Mouse (Mus musculus): ENCODE results near the gene Selenom. TPM values are rescaled to one million over a fixed set of nuclear protein-coding genes. Genes with fewer than 3 reads are reported as not detected.

Gene Selenom
- total RNA-seq, 2 experiments from 2014 or later: 44.4 to 56.3 TPM

DNA sequence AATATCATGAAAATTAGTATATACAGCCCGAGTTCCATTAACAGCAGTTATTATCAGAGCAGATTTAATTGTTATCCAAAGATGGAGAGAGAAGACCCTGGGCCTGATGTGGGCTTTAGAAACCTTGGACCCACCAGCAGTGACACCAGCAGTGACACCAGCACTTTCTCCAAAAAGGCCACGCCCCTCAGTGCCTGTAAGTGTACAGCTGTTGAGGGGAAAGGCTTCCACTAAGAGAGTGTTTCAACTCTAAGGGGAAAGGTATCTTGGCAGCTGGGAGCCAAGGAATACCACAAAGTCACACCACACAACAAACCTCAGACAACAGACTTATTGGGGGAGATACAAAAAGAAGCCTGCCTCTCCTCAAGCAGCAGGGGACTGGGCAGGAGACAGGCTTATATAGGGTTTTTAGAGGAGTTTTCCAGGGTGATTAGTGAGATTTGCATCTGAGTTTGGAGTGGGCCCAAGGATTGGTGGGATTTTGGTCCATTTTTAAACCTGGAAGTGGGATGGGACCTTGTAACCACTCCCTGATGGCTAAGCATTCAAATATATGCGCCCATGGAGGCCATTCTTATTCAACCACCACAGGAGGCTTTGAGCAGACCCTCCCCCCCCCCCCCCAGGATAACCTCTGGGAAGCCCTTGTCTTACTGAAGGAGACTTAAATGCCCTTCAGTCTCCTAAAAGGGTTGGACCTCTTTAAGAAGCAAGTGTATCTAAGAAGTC, 34.2 kb downstream of the Selenom start:
- no peak for DNase-seq

- DNase-seq: no peak
These were observed 35.3 kb downstream of the Selenom start for GRCm38 (mm10) chr11:3549791-3550190.

GRCm38 (mm10) chr11:3554976-3555375, 40.5 kb downstream of the Selenom start:
- DNase-seq: no peak

DNA sequence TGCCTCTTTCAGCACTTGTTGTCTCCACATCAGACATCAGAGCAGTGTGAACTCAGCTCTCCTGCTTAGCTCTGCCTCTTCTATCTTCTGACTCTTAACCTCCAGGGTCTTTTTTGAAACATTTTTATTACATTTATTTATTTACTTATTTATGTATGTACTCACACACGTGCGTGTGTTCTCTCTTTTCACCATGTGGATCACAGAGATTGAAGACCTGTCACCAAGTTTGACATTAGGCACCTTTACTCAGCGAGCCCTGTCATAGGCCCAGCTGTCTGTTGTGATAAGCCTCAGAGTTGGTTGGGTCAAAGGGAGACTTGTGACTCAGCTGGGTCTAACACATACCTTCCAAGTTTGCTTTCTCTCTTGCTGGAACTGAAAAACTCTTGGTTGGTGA, 43.4 kb downstream of the Selenom start:
- DNase-seq: no peak

- no peak for DNase-seq
These were observed 45.7 kb downstream of the Selenom start for GRCm38 (mm10) chr11:3560202-3560601.

- DNase-seq: no peak
These were observed 49.4 kb downstream of the Selenom start for GRCm38 (mm10) chr11:3563853-3564252.

GRCm38 (mm10) chr11:3564451-3564850, 50.0 kb downstream of the Selenom start:
- no peak for DNase-seq

DNA sequence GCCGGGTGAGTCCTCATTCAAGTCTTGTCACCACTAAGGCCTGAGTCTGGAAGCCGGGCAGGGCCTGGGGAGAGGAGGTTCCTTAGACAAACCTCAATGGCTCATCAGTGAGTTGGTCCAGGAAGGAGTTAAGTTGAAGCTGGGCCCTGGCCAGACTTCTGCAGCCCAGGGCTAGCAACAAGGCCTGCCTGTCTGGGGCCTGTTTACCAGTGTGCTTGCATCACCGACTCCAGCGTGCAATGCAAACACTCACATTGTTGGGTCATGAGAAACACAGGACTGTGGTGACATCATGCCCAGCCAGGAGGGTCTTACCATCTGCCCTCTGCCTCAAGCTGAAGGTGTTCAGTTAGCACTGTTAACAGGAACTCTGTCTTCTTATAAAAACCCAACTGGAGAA, 51.5 kb downstream of the Selenom start:
- no peak for DNase-seq

Other genes with a start within 250 kb of the Selenom start
- gene Drg1, start 248.3 kb upstream of the Selenom start, total RNA-seq (2021): 10 to 100 TPM; 47.3 to 52.0 TPM
- 10 to 100 TPM; 19.5 to 21.0 TPM for gene Patz1, start 225.8 kb upstream of the Selenom start, total RNA-seq (2021)
- gene Pik3ip1, start 184.3 kb upstream of the Selenom start, total RNA-seq (2021): 10 to 100 TPM; 11.0 to 15.8 TPM
- 10 to 100 TPM; 18.0 to 20.6 TPM for gene Limk2, start 105.5 kb upstream of the Selenom start, total RNA-seq (2021)
- gene Rnf185, start 62.3 kb upstream of the Selenom start, total RNA-seq (2021): 10 to 100 TPM; 19.6 to 21.3 TPM
- under 1 TPM in 1 of 2 experiments, not detected in 1; 0.09 TPM for gene Pla2g3, start 26.4 kb upstream of the Selenom start, total RNA-seq (2021)
- 1 to 10 TPM; 1.8 to 2.2 TPM for gene Inpp5j, start 9.9 kb upstream of the Selenom start, total RNA-seq (2021)
- 100 to 1,000 TPM; 182 to 198 TPM for gene Smtn, start 25.9 kb downstream of the Selenom start, total RNA-seq (2021)
- gene Morc2a, start 134.5 kb downstream of the Selenom start, total RNA-seq (2021): 10 to 100 TPM; 21.8 to 23.1 TPM

All from gastrocnemius, postnatal 10 days (tissue).